Mouse (Mus musculus): Measurements from ENCODE around the gene Sapcd1.

- TF ChIP-seq CTCF (IDR thresholded peaks at IDR 0.05; ENCODE audit: extremely low read depth, insufficient read length, insufficient replicate concordance, low read depth, low read length) (no peak), POLR2A (IDR thresholded peaks at IDR 0.05; ENCODE audit: low read depth, low read length) (no peak)
Measured at GRCm38 (mm10) chr17:35024691-35025488, 2.9 kb downstream of the Sapcd1 start.
